Mouse (Mus musculus) C2C12 (cell line): ENCODE measurements around the gene Tfam.

ENCODE experiments used
- CTCF ChIP-seq: IDR thresholded peaks from one replicate; pipeline ENCODE4 v1.5.1; 2011; ENCODE audit not compliant: control insufficient read depth, insufficient read depth, insufficient read length
- MYOD1 ChIP-seq: IDR thresholded peaks from one replicate; pipeline ENCODE4 v1.6.1; 2011; ENCODE audit warnings: low read depth; ENCODE audit not compliant: control insufficient read depth, insufficient read length
- USF1 ChIP-seq: IDR thresholded peaks from one replicate; pipeline ENCODE4 v1.6.1; 2011; ENCODE audit warnings: low read depth, mild to moderate bottlenecking, control low read depth, moderate library complexity

GRCm38 (mm10) chr10:71234071-71234470 lies 4.0 kb downstream of the Tfam start:
- no peak for TF ChIP-seq CTCF
- TF ChIP-seq USF1: no peak
- TF ChIP-seq MYOD1: no peak
